In the genomic region with DNA sequence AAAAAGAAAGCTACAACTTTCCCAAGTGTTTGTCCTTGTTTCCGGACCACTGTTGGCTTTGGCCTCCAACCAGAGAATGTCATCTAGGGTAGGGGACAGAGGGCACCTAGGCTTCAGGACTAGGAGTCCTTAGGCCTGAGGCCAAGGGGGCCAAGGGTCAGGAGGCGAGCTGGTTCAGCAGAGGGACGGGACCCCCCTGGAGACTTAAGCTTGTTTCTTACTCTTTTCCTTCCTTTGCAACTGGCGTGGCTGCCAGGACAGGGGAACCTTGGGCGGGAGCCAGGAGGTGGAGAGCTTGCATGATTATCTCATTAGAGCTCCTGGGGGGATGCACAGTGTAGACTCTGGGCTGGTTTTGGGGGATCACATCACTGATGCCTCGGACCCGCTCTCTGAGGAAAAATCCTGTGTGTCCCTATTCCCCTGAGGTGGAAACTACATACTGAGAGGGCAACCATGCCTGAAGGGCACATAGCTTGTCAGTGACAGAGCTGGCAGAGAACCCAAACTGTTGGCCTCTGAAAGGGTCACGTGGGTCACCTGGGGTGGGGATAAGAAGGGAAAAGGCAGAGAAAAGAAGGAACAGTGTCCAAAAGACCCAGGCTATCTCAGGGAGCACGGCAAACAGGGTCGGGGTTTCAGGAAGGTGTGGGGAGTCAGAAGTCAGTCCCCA, we compare ENCODE assay signal across 7 mouse cellular contexts. TPM values are rescaled to one million over a fixed set of nuclear protein-coding genes. Genes with fewer than 3 reads are reported as not detected.
DNase-seq lines count a peak whose midpoint lies in the region; TF ChIP-seq lines count a peak whose summit lies in the region.

No protein-coding gene starts in this region.

- peak overlapping the region; percentile 51 for H3K27ac ChIP-seq in gastrocnemius, adult 2 months

- H3K4me3 ChIP-seq in gastrocnemius, adult 2 months, result no peak overlapping the region; the same call in 1 of the 2 replicates

- intact Hi-C loops in gastrocnemius, adult 2 months (cut with DNase I), result no loop called here
- intact Hi-C loops in left cerebral cortex, postnatal 14 days (cut with DNase I), result no loop called here

- TF ChIP-seq CTCF in gastrocnemius, adult 2 months (IDR thresholded peaks at IDR 0.05), result no peak

- DNase-seq in urinary bladder, postnatal 14 days (ENCODE audit: low spot score), result peak; percentile 41
- no peak for DNase-seq in urinary bladder, postnatal 4 days (ENCODE audit: low spot score in 2 of 2)
- peak; percentile 74 for DNase-seq in gastrocnemius, adult 2 months
- DNase-seq in kidney, adult 9 months, result peak; percentile 97
- DNase-seq in ovary, postnatal 36 days (ENCODE audit: low spot score), result peak; percentile 60
- DNase-seq in layer of hippocampus, postnatal 14 days (ENCODE audit: low spot score in 2 of 2), result no peak
- DNase-seq in left cerebral cortex, postnatal 14 days (ENCODE audit: low spot score in 2 of 2), result no peak

RNA-seq across cellular contexts. Expression of gene Gm10300, which starts 8.3 kb away (rescaled TPM):
- total RNA-seq in gastrocnemius, adult 2 months (2021), result under 1 TPM in 1 of 2 experiments, not detected in 1; 0.08 TPM
- not detected for total RNA-seq in layer of hippocampus, postnatal 14 days (2021)
- total RNA-seq in left cerebral cortex, postnatal 14 days (2021), result not detected

RNA-seq across cellular contexts. Expression of gene Epb41, which starts 8.9 kb away (rescaled TPM):
- 100 to 1,000 TPM; 102 to 113 TPM for total RNA-seq in gastrocnemius, adult 2 months (2021)
- 10 to 100 TPM; 28.3 to 31.3 TPM for total RNA-seq in layer of hippocampus, postnatal 14 days (2021)
- total RNA-seq in left cerebral cortex, postnatal 14 days (2021), result 10 to 100 TPM; 26.2 to 28.4 TPM

Comparison
In these comparisons a context has a peak if more than half of its experiments do, and no peak if none do; other contexts are left out.
1. DNase-seq: peak in urinary bladder, postnatal 14 days (single experiment), gastrocnemius, adult 2 months (single experiment), kidney, adult 9 months (single experiment) and ovary, postnatal 36 days (single experiment); none in urinary bladder, postnatal 4 days (0 of 2), layer of hippocampus, postnatal 14 days (0 of 2) and left cerebral cortex, postnatal 14 days (0 of 2).